Mouse (Mus musculus): ENCODE data around the gene Hcst.

The Hcst gene

GRCm38 (mm10) chr7:30434238-30434637 is 14.6 kb upstream of the Hcst start:
- DNase-seq (ENCODE audit: low spot score in 2 of 2): peak in 1 of 2 experiments; percentile 31

DNA sequence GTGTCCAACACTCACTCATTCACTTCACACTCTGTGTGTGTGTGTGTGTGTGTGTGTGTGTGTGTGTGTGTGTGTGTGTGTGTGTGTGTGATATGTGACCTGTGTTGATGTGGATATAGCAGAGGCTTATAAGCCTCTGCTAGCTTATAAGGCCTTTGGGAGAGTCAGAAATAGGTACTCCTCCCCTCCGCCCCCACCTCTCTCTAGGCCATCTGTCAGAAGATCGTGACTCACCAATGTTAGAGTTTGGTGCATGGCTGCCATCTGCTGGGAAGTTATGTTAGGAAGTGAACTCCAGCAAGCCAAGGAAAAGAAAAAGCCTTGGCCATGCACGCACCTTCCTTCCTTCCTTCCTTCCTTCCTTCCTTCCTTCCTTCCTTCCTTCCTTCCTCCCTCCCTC is 12.1 kb upstream of the Hcst start:
- DNase-seq (ENCODE audit: low spot score in 2 of 2): peak in 1 of 2 experiments; percentile 47

DNA sequence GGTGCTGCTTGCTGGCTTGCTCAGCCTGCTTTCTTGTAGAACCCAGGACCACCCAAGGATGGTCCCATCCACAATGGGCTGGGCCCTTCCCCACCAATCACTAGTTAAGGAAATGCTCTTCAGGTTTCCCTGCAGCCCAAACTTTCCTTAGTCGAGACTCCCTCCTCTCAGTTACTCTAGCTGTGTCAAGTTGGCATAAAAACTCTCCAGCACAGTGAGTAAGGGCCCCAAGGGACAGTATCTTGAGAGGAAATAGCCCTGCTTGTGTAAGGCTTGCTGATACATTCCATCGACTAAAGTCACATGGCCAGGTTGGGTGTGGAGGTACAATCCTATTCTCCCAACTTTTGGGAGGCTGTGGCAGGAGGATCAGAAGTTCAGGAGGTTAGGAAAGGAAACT is 10.5 kb upstream of the Hcst start:
- DNase-seq (ENCODE audit: low spot score in 2 of 2): no peak

DNA sequence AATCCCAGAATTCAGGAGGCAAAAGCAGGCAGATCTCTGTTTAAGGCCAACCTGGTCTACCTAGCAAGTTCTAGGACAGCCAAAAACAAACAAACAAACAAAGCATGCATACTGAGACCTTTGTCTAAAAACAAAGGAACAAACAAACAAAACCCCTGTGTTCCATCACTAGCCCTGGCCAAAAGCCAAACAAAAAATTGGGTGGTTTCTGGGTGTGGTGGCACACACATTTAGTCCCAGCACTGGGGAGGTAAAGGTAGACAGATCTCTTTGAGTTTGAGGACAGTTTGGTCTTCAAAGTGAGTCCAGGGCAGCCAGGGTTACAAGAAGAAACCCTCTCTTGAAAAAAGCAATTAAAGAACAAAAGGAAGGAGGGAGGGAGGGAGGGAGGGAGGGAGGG is 9.7 kb upstream of the Hcst start:
- DNase-seq (ENCODE audit: low spot score in 2 of 2): no peak

- no peak for DNase-seq (ENCODE audit: low spot score in 2 of 2)
These were observed 3.5 kb upstream of the Hcst start for GRCm38 (mm10) chr7:30423071-30423641.

DNA sequence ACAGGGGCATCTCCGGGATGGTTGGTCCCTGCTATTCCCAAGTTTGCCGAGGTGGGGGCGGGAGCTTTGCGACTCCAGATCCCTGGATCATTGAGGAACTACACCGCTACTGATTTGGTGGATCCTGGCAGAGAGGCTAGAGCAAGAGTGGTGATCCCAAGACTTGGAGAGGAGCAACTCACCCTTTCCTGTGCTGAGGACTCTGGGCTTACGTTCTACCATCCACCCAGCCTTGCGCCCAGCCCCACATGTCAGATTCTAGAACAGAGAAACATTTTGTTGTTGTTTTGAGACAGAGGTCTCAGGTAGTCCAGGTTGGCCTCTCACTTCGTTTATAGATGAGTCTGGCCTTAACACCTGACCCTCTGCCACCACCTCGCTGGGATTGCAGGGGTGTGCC is 2.9 kb upstream of the Hcst start:
- no peak for DNase-seq (ENCODE audit: low spot score in 2 of 2)

- DNase-seq (ENCODE audit: low spot score in 2 of 2): peak; percentile 86 to 92
These were observed 2.3 kb upstream of the Hcst start for GRCm38 (mm10) chr7:30421890-30422435.

DNA sequence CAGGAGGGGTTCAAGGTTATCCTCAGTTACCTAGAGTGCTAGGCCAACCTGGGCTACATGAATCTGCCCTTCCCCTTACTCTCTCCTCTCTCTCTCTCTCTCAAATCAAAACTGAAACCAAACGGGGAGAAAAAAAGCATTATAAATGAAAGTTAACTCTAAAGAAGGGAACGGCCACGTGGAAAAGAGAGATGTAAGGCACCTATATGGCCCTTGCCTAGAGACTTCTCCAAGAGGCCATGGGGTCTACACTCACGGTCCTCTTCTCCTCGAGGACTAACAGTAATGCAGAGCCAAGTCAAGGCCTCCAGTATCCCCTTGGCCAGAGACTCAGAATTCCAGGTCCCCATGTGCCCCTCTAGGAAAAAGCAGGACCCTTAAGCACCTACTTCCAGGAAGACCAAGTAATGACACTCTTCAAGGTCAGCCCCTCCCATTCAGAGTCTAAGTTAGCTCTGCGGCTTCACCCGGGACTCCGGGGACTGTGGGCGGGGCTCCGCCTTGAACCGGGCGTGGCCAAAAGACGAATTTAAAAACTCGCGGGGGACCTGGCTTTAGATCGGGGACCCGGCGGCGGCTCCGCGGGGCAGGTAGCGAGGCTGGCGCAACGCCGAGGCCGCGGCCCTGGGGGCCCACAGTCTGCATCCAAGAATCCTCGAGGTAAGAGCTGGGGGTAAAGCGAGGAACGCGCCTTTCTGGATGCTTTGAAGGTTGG is 1.7 kb upstream of the Hcst start, which contains the start of gene Nfkbid:
Nfkbid (plus strand) TSS at position 558 of the 715 bp plus-strand sequence.
- peak; percentile 84 to 89 for DNase-seq (ENCODE audit: low spot score in 2 of 2)

- DNase-seq (ENCODE audit: low spot score in 2 of 2): no peak
These were observed 1.0 kb upstream of the Hcst start for GRCm38 (mm10) chr7:30420673-30421072.

- DNase-seq (ENCODE audit: low spot score in 2 of 2): peak in 1 of 2 experiments; percentile 35
These were observed 1.8 kb downstream of the Hcst start for GRCm38 (mm10) chr7:30417856-30418255.

- peak; percentile 48 to 76 for DNase-seq (ENCODE audit: low spot score in 2 of 2)
These were observed 6.1 kb downstream of the Hcst start, which contains the start of gene Tyrobp for GRCm38 (mm10) chr7:30413596-30413995. Gene Tyrobp, plus strand, starts transcription at chr7:30413760.

DNA sequence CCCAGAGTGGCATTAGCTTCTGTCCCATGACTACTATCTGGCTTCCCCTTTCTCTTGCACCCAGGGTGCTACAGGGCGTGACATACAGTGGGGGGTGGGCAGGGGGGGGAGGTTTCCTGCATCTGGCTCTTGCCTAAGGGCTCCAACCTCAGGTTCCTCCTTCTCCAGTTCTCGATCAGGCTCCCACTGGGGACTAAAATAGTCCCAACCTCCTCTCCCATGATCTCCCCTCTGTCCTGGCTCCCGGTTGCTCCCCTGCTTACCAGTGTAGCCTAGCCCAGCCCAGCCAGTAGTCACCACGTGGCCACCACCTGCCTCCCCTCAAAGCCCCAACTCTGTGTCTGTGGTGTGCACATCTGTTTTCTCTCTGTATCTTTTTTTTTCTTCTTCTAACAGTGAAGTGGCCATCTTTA is 6.9 kb downstream of the Hcst start:
- peak; percentile 46 to 75 for DNase-seq (ENCODE audit: low spot score in 2 of 2)

- no peak for DNase-seq (ENCODE audit: low spot score in 2 of 2)
These were observed 8.6 kb downstream of the Hcst start for GRCm38 (mm10) chr7:30411023-30411422.

- DNase-seq (ENCODE audit: low spot score in 2 of 2): no peak
These were observed 9.9 kb downstream of the Hcst start for GRCm38 (mm10) chr7:30409789-30410188.

DNA sequence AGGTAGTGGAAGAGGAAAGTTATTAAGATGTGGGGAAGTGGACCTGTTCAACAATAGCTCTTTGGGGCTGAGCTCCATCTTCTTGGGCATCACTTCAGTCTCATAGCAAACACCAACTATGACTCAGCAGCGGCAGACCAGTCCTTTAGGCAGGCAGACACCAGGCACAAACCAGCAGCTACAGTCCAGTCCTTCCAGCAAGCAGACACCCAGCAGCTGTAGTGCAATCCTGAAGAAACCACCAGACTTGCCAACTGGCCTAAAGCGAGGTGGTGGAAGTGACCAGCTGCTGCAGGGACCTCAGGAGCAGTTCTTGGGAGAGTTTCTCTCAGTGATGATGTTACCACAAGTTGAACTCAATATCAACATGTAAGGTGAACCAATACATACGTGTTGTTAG is 11.0 kb downstream of the Hcst start:
- no peak for DNase-seq (ENCODE audit: low spot score in 2 of 2)

DNA sequence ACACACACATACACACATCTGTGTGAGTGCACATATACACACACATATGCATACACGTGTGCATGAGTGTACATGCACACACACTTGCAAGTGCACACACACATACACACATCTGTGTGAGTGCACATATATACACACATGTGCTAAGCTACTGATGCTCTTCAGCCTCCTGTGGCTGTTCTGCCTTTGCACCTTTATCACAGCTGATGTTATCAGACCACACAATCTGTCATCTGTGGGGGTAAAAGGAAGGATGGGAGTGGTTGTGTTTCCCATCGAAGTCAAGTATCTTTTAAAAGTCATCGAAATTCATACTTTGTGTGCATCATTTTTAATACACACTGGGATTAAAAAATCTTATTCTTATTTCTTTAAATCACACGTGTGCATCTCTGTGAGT is 17.3 kb downstream of the Hcst start:
- DNase-seq (ENCODE audit: low spot score in 2 of 2): no peak

GRCm38 (mm10) chr7:30399671-30400070 is 20.0 kb downstream of the Hcst start:
- no peak for DNase-seq (ENCODE audit: low spot score in 2 of 2)

GRCm38 (mm10) chr7:30394871-30395270 is 24.8 kb downstream of the Hcst start:
- no peak for DNase-seq (ENCODE audit: low spot score in 2 of 2)

GRCm38 (mm10) chr7:30394379-30394778 is 25.3 kb downstream of the Hcst start:
- DNase-seq (ENCODE audit: low spot score in 2 of 2): peak; percentile 64 to 74

- DNase-seq (ENCODE audit: low spot score in 2 of 2): no peak
These were observed 26.0 kb downstream of the Hcst start for GRCm38 (mm10) chr7:30393631-30394030.

DNA sequence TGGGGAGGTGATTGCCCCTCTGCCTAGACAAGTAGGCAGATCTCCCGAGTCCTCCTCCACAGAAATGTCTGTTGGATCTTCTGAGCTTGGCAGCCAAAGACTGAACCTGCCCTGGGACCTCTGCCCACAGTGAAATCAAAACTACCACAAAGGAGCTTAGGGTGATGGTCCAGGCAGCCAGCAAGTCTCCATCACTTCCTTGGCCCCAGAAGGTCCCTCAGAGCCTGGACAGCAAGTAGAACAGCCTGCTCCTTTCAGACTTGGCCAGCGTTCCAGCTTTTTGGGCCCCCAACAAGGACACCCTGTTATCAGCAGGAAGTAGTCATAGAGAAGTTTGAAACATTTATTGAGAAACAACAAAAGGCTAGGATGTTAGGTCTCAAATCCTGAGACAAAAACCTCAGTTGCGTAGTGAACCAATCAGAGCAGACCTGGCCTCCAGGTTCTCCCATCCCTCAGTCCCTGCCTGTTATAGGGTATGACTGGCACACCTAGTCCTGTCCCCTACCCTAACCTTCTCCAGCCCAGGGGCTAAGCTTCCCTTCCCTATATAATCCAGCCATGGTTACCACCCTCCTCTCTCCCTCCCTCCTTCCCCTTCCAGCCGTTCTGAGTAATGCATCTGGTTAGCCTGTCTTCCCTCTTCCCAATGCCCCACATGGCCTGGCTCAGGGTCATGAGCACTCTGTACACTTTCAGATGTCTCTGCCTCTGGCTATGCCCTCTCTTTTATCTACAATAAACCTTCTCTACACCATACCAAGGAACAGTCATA is 26.7 kb downstream of the Hcst start:
- DNase-seq (ENCODE audit: low spot score in 2 of 2): no peak

DNA sequence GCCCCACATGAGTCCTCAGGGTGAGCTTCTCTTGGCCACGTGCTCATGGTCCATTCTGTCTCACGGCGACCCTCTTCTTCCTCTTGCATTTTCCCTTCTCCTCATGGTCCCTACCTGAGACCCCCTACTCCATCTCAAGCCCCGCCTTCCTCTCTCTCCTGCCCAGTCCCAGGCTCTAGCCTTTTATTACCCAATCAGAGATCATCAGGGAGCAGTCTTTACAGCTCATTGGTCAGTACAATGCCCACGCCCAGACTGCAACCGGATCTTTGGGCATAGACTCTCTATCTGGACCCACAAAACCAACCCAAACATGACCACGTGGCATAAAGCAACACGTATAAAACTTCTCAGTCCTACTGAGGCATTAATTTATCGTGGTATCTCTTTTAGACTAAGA is 35.5 kb downstream of the Hcst start:
- no peak for DNase-seq (ENCODE audit: low spot score in 2 of 2)

Measured in spleen, postnatal 4 days (tissue).